Mouse (Mus musculus) testis, adult 2 months (tissue): ENCODE results near the gene Polq.

Experiments used
- CTCF ChIP-seq: fragments of 200-500 bp; IDR thresholded peaks from 2 replicates; pipeline ENCODE4 v1.5.1; 2012; ENCODE audit warnings: low read depth, mild to moderate bottlenecking, inconsistent platforms, low read length, moderate library complexity; ENCODE audit not compliant: control insufficient read depth, insufficient read depth, insufficient replicate concordance
- POLR2A ChIP-seq: fragments of 200-500 bp; IDR thresholded peaks from 2 replicates; pipeline ENCODE4 v1.6.1; 2012; ENCODE audit warnings: low read depth, mild to moderate bottlenecking, inconsistent platforms, low read length, moderate library complexity; ENCODE audit not compliant: control insufficient read depth

DNA sequence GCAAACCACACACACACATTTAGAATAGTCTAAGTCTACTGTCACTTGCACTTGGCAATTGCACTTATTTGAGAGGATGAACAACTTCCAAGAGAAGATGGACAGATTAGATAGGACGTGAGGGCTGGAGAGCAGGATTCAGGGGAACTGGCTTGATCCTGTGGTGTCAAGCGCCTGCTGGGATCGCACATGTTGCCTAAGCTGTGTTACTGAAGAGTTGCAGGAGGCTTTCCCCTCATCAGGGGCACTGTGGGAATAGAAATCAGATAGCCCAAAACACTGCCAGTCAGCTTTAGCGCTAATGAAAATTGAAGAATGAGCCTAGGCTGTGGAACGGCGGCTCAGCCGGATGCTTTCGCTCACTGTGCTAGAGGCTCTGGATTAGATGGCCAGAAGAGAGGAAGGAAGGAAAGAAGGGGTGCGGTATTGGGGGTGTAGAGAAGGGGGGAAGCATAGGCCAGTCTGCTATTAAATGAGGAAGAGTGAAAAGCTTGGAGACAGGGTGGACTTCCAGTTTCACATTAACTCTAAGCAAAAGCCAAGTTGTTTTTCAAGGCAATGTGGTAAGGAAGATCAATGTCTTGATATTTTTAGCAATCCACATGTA is 12.1 kb upstream of the Polq start:
- no peak for TF ChIP-seq CTCF
- no peak for TF ChIP-seq POLR2A
